Mouse (Mus musculus): ENCODE data around the gene Stk4. TPM values are rescaled to one million over a fixed set of nuclear protein-coding genes. Genes with fewer than 3 reads are reported as not detected.

Gene Stk4
- polyA plus RNA-seq, 1 experiment, result 14.8 TPM

- TF ChIP-seq CTCF (IDR thresholded peaks at IDR 0.05; ENCODE audit: control insufficient read depth, insufficient read depth, insufficient replicate concordance, low read depth, low read length) (no peak), POLR2A (IDR thresholded peaks at IDR 0.05; ENCODE audit: control insufficient read depth, low read depth, low read length) (no peak)
- no peaks in the 10 kb centered on the region for H3K27me3 ChIP-seq (ENCODE audit: control insufficient read depth, insufficient read depth, low read length)
- H3K36me3 ChIP-seq (ENCODE audit: control insufficient read depth, insufficient read depth, low read length), result peaks cover 4% of the 10 kb centered on the region
- H3K27ac ChIP-seq (ENCODE audit: control insufficient read depth, insufficient read depth, low read depth, low read length), result no peak overlapping the region
- H3K4me1 ChIP-seq (ENCODE audit: control insufficient read depth, insufficient read depth, low read length), result no peaks in the 10 kb centered on the region
- no peak overlapping the region for H3K4me3 ChIP-seq (ENCODE audit: control insufficient read depth, low read depth, low read length)
Observed at GRCm38 (mm10) chr2:164081577-164081976, 11.5 kb downstream of the Stk4 start.

GRCm38 (mm10) chr2:164082175-164082574 lies 12.1 kb downstream of the Stk4 start:
- H3K4me3 ChIP-seq (ENCODE audit: control insufficient read depth, low read depth, low read length), result no peak overlapping the region
- TF ChIP-seq CTCF (IDR thresholded peaks at IDR 0.05; ENCODE audit: control insufficient read depth, insufficient read depth, insufficient replicate concordance, low read depth, low read length) (no peak), POLR2A (IDR thresholded peaks at IDR 0.05; ENCODE audit: control insufficient read depth, low read depth, low read length) (no peak)
- no peak overlapping the region for H3K27ac ChIP-seq (ENCODE audit: control insufficient read depth, insufficient read depth, low read depth, low read length)
- H3K4me1 ChIP-seq (ENCODE audit: control insufficient read depth, insufficient read depth, low read length), result no peaks in the 10 kb centered on the region
- H3K36me3 ChIP-seq (ENCODE audit: control insufficient read depth, insufficient read depth, low read length), result peaks cover 4% of the 10 kb centered on the region
- no peaks in the 10 kb centered on the region for H3K27me3 ChIP-seq (ENCODE audit: control insufficient read depth, insufficient read depth, low read length)

- H3K4me1 ChIP-seq (ENCODE audit: control insufficient read depth, insufficient read depth, low read length), result no peaks in the 10 kb centered on the region
- peaks cover 7% of the 10 kb centered on the region for H3K36me3 ChIP-seq (ENCODE audit: control insufficient read depth, insufficient read depth, low read length)
- H3K27me3 ChIP-seq (ENCODE audit: control insufficient read depth, insufficient read depth, low read length), result no peaks in the 10 kb centered on the region
- no peak overlapping the region for H3K4me3 ChIP-seq (ENCODE audit: control insufficient read depth, low read depth, low read length)
- no peak overlapping the region for H3K27ac ChIP-seq (ENCODE audit: control insufficient read depth, insufficient read depth, low read depth, low read length)
- no peak for TF ChIP-seq CTCF (IDR thresholded peaks at IDR 0.05; ENCODE audit: control insufficient read depth, insufficient read depth, insufficient replicate concordance, low read depth, low read length)
- TF ChIP-seq POLR2A (IDR thresholded peaks at IDR 0.05; ENCODE audit: control insufficient read depth, low read depth, low read length), result no peak
Observed at GRCm38 (mm10) chr2:164083609-164084341, 13.7 kb downstream of the Stk4 start.

GRCm38 (mm10) chr2:164084342-164084700 lies 14.2 kb downstream of the Stk4 start:
- Histone ChIP-seq H3K4me3 (ENCODE audit: control insufficient read depth, low read depth, low read length) (no peak overlapping the region), H3K27ac (ENCODE audit: control insufficient read depth, insufficient read depth, low read depth, low read length) (no peak overlapping the region), H3K27me3 (ENCODE audit: control insufficient read depth, insufficient read depth, low read length) (no peaks in the 10 kb centered on the region), H3K36me3 (ENCODE audit: control insufficient read depth, insufficient read depth, low read length) (peaks cover 7% of the 10 kb centered on the region), H3K4me1 (ENCODE audit: control insufficient read depth, insufficient read depth, low read length) (no peaks in the 10 kb centered on the region)
- TF ChIP-seq POLR2A (IDR thresholded peaks at IDR 0.05; ENCODE audit: control insufficient read depth, low read depth, low read length), result no peak
- no peak for TF ChIP-seq CTCF (IDR thresholded peaks at IDR 0.05; ENCODE audit: control insufficient read depth, insufficient read depth, insufficient replicate concordance, low read depth, low read length)

GRCm38 (mm10) chr2:164087416-164088017 lies 17.4 kb downstream of the Stk4 start:
- no peak overlapping the region for H3K4me3 ChIP-seq (ENCODE audit: control insufficient read depth, low read depth, low read length)
- H3K27me3 ChIP-seq (ENCODE audit: control insufficient read depth, insufficient read depth, low read length), result no peaks in the 10 kb centered on the region
- peaks cover 5% of the 10 kb centered on the region for H3K36me3 ChIP-seq (ENCODE audit: control insufficient read depth, insufficient read depth, low read length)
- no peak overlapping the region for H3K27ac ChIP-seq (ENCODE audit: control insufficient read depth, insufficient read depth, low read depth, low read length)
- TF ChIP-seq CTCF (IDR thresholded peaks at IDR 0.05; ENCODE audit: control insufficient read depth, insufficient read depth, insufficient replicate concordance, low read depth, low read length) (no peak), POLR2A (IDR thresholded peaks at IDR 0.05; ENCODE audit: control insufficient read depth, low read depth, low read length) (no peak)
- no peaks in the 10 kb centered on the region for H3K4me1 ChIP-seq (ENCODE audit: control insufficient read depth, insufficient read depth, low read length)

GRCm38 (mm10) chr2:164089508-164089907 lies 19.4 kb downstream of the Stk4 start:
- Histone ChIP-seq H3K4me1 (ENCODE audit: control insufficient read depth, insufficient read depth, low read length) (no peaks in the 10 kb centered on the region), H3K4me3 (ENCODE audit: control insufficient read depth, low read depth, low read length) (no peak overlapping the region), H3K27me3 (ENCODE audit: control insufficient read depth, insufficient read depth, low read length) (no peaks in the 10 kb centered on the region), H3K27ac (ENCODE audit: control insufficient read depth, insufficient read depth, low read depth, low read length) (no peak overlapping the region), H3K36me3 (ENCODE audit: control insufficient read depth, insufficient read depth, low read length) (peaks cover 3% of the 10 kb centered on the region)
- TF ChIP-seq POLR2A (IDR thresholded peaks at IDR 0.05; ENCODE audit: control insufficient read depth, low read depth, low read length) (no peak), CTCF (IDR thresholded peaks at IDR 0.05; ENCODE audit: control insufficient read depth, insufficient read depth, insufficient replicate concordance, low read depth, low read length) (no peak)

GRCm38 (mm10) chr2:164094152-164094551 lies 24.0 kb downstream of the Stk4 start:
- H3K27me3 ChIP-seq (ENCODE audit: control insufficient read depth, insufficient read depth, low read length), result no peaks in the 10 kb centered on the region
- peaks cover 4% of the 10 kb centered on the region for H3K36me3 ChIP-seq (ENCODE audit: control insufficient read depth, insufficient read depth, low read length)
- TF ChIP-seq CTCF (IDR thresholded peaks at IDR 0.05; ENCODE audit: control insufficient read depth, insufficient read depth, insufficient replicate concordance, low read depth, low read length), result no peak
- no peak for TF ChIP-seq POLR2A (IDR thresholded peaks at IDR 0.05; ENCODE audit: control insufficient read depth, low read depth, low read length)
- no peak overlapping the region for H3K27ac ChIP-seq (ENCODE audit: control insufficient read depth, insufficient read depth, low read depth, low read length)
- H3K4me3 ChIP-seq (ENCODE audit: control insufficient read depth, low read depth, low read length), result no peak overlapping the region
- H3K4me1 ChIP-seq (ENCODE audit: control insufficient read depth, insufficient read depth, low read length), result no peaks in the 10 kb centered on the region

Data from testis, adult 2 months (tissue).